Mouse (Mus musculus): Measurements from ENCODE around the gene Eps8.
"Not testable (repeated sequence)": the region's sequence is repeated elsewhere in the genome, so short reads cannot be mapped to it uniquely, and the experiment has no call there.

DNA sequence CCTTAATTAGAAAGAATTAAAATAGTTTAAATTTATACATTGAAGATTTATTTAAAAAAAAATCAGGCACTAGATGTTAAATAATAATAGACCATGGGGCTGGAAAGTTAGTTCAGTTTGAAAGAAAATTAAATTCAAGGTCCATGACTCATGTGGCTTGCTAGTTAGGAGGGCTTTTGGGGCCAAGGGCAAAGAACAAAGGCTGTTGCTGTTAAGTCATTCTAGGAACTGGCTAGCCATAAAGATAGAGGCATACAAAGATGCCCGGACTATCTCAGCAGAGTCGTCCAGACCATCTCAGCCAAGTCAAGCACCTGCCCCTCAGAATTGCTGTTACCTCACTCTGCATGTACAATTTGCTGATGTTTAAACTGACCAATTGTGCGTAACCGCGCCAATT lies 179.0 kb downstream of the Eps8 start:
- not testable (repeated sequence) for TF ChIP-seq TAL1, GATA1 (IDR thresholded peaks at IDR 0.05; ENCODE audit: low read length)
